Mouse (Mus musculus): ENCODE measurements at regions not wholly inside any gene's neighbourhood (a gene's known extent, or its start where the extent isn't known, plus 50 kb on each side); places are given as distances from the start of the nearest gene placed in this dataset.

GRCm38 (mm10) chr3:134415606-134416328 is 179.5 kb downstream of the Cxxc4 start:
- no peak for TF ChIP-seq POLR2A (IDR thresholded peaks at IDR 0.05; ENCODE audit: insufficient read length, low read depth)
- no peak for TF ChIP-seq USF1 (IDR thresholded peaks at IDR 0.05; ENCODE audit: low read depth)
- no peak for TF ChIP-seq TCF12 (IDR thresholded peaks at IDR 0.05; ENCODE audit: insufficient read depth, poor library complexity, severe bottlenecking)
- no peak for TF ChIP-seq MYOD1 (IDR thresholded peaks at IDR 0.05; ENCODE audit: control insufficient read depth in 1 of 3, insufficient read length in 2 of 3, low read depth in 2 of 3)
- no peak for TF ChIP-seq POLR2AphosphoS2 (IDR thresholded peaks at IDR 0.05; ENCODE audit: insufficient read length, low read depth)
- TF ChIP-seq CEBPB (IDR thresholded peaks at IDR 0.05; ENCODE audit: insufficient read depth, poor library complexity, severe bottlenecking) = no peak
- no peak for TF ChIP-seq TCF3 (IDR thresholded peaks at IDR 0.05; ENCODE audit: insufficient read length, low read depth)
- no peak for TF ChIP-seq SRF (IDR thresholded peaks at IDR 0.05; ENCODE audit: control insufficient read depth, insufficient read length, low read depth)
- TF ChIP-seq MAX (IDR thresholded peaks at IDR 0.05; ENCODE audit: low read depth) = no peak
- TF ChIP-seq REST (IDR thresholded peaks at IDR 0.05; ENCODE audit: insufficient read depth, insufficient read length) = no peak
- TF ChIP-seq E2F4 (IDR thresholded peaks at IDR 0.05; ENCODE audit: insufficient read depth) = no peak

Data from myocyte (in vitro differentiated cells).